In the genomic region with DNA sequence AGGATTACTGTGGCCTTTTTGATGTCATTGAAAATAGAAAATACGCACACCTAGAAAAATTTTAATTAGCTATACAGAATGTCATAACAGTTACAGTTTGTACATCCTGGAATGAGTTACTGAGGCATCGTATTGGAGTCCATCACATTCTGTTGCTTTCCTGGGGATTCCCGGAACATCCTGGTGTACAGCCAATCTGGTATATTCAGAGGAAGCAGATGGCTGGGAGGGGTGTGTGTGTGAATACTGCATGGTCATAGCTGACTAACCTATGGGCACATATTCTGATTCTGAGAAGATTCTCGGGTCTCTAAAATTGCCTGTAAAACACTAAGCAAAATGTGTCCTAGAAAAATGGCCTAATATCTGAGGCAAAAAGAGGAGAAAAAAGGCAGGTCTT, we compare ENCODE assay signal across 10 mouse cellular contexts. TPM values are rescaled to one million over a fixed set of nuclear protein-coding genes. Genes with fewer than 3 reads are reported as not detected.
A peak's percentile ranks its signal among the peaks of the same experiment; 100 is the strongest.
DNase-seq lines count a peak whose midpoint lies in the region; ATAC-seq and TF ChIP-seq lines count a peak whose summit lies in the region.
"Had no signal": no experiment of that assay in that cellular context is flagged by ENCODE, and none has a peak within 500 bp of the region (broad histone marks: within the 10 kb centered on the region; RNA-seq: fewer than 3 reads in every experiment).

No protein-coding gene starts in this region.

- TF ChIP-seq CTCF in E14TG2a.4 (conservative IDR thresholded peaks at IDR 0.05; ENCODE audit: low read length), result no peak
- TF ChIP-seq CTCF in forebrain, postnatal 0 days (IDR thresholded peaks at IDR 0.05; ENCODE audit: low read depth), result no peak

- 29% methylated on average over 4 of the region's 4 CpGs for WGBS in forebrain, postnatal 0 days
- 57% methylated on average over 4 of the region's 4 CpGs for WGBS in midbrain, embryonic 12.5 days

- intact Hi-C loops in gastrocnemius, postnatal 14 days (cut with DNase I; ENCODE audit: low total_unique reads), result no loop called here

- 0 out of 2 replicates have a peak overlapping the region, but pooled peaks have one; percentile 23 for H3K9ac ChIP-seq in forebrain, postnatal 0 days
- H3K9ac ChIP-seq in midbrain, embryonic 12.5 days (replicated peaks), result peak overlapping the region; percentile 99

- peaks cover 48% of the 10 kb centered on the region for H3K36me3 ChIP-seq in E14TG2a.4 (ENCODE audit: insufficient read depth, low read length)
- H3K36me3 ChIP-seq in forebrain, postnatal 0 days (ENCODE audit: insufficient read depth), result peaks cover 7% of the 10 kb centered on the region; the same call in 1 of the 2 replicates
- peaks cover 19% of the 10 kb centered on the region for H3K36me3 ChIP-seq in midbrain, embryonic 12.5 days

- DNase-seq in cerebellum, adult 11 months, result peak; percentile 80
- peak; percentile 65 for DNase-seq in forebrain, postnatal 0 days
- no peak for DNase-seq in gastrocnemius, postnatal 14 days
- DNase-seq: kidney, adult 9 months; lung, adult 2 months had no signal

- peak overlapping the region; percentile 77 for H3K27ac ChIP-seq in forebrain, postnatal 0 days (ENCODE audit: low read depth, low read length)
- peak overlapping the region; percentile 100 for H3K27ac ChIP-seq in midbrain, embryonic 12.5 days (replicated peaks)

- peaks cover 76% of the 10 kb centered on the region for H3K4me1 ChIP-seq in E14TG2a.4 (replicated peaks; ENCODE audit: low read depth, low read length)
- H3K4me1 ChIP-seq in forebrain, postnatal 0 days (ENCODE audit: insufficient read depth), result peaks cover 20% of the 10 kb centered on the region; the same call in 1 of the 2 replicates
- peaks cover 74% of the 10 kb centered on the region for H3K4me1 ChIP-seq in midbrain, embryonic 12.5 days

- no peaks in the 10 kb centered on the region for H3K9me3 ChIP-seq in E14TG2a.4 (ENCODE audit: low read length)
- H3K9me3 ChIP-seq in forebrain, postnatal 0 days (ENCODE audit: low read length), result no peaks in the 10 kb centered on the region
- no peaks in the 10 kb centered on the region for H3K9me3 ChIP-seq in midbrain, embryonic 12.5 days

- no peaks in the 10 kb centered on the region for H3K27me3 ChIP-seq in E14TG2a.4 (ENCODE audit: insufficient read depth, low read length)
- H3K27me3 ChIP-seq in forebrain, postnatal 0 days (ENCODE audit: insufficient read depth, low read length), result no peaks in the 10 kb centered on the region
- H3K27me3 ChIP-seq in midbrain, embryonic 12.5 days, result no peaks in the 10 kb centered on the region

- H3K4me2 ChIP-seq in forebrain, postnatal 0 days (ENCODE audit: low read depth), result no peak overlapping the region
- peak overlapping the region; percentile 79 for H3K4me2 ChIP-seq in midbrain, embryonic 12.5 days (replicated peaks)

- ATAC-seq in forebrain, postnatal 0 days, result no peak
- no peak for ATAC-seq in midbrain, embryonic 12.5 days (ENCODE audit: low FRiP score, low read depth)
- ATAC-seq in megakaryocyte progenitor cell, adult 5-6 weeks (replicated peaks; ENCODE audit: poor library complexity), result no peak
- no peak for ATAC-seq in erythroid progenitor cell, adult 5-6 weeks (replicated peaks; ENCODE audit: low FRiP score, poor library complexity, severe bottlenecking)

- peak overlapping the region; percentile 75; the same call in 1 of the 2 replicates for H3K4me3 ChIP-seq in E14TG2a.4 (replicated peaks; ENCODE audit: low read length)
- no peak overlapping the region for H3K4me3 ChIP-seq in forebrain, postnatal 0 days (ENCODE audit: low read depth, low read length)
- H3K4me3 ChIP-seq in midbrain, embryonic 12.5 days, result peak overlapping the region; percentile 77

RNA-seq across cellular contexts. Expression of a gene that starts 3.4 kb away (rescaled TPM):
- 0.38 TPM in 1 of 2 replicates, not detected in the other for total RNA-seq in forebrain, postnatal 0 days (2014; rRNA removed)
- 0.67 TPM in 1 of 2 replicates, not detected in the other for polyA plus RNA-seq in forebrain, postnatal 0 days (2015; fragmentation: Nextera tagmentation; extraction: Ambion mirVana)
- polyA plus RNA-seq in midbrain, embryonic 12.5 days (2016; fragmentation: Nextera tagmentation; extraction: Ambion mirVana), result 1.0 and 2.1 TPM in 2 replicates
- under 1 TPM; 0.55 to 0.62 TPM for total RNA-seq in gastrocnemius, postnatal 14 days (2021)
- 0.30 TPM in 1 of 2 replicates, not detected in the other for total RNA-seq in megakaryocyte progenitor cell, adult 5-6 weeks (2015)
- total RNA-seq in megakaryocyte progenitor cell, adult 5-6 weeks (2017), result not detected in 2 replicates
- 6.5 TPM in 1 of 2 replicates, not detected in the other for total RNA-seq in erythroid progenitor cell, adult 5-6 weeks (2015; ENCODE audit: low replicate concordance)
- 0.15 TPM in 1 of 2 replicates, not detected in the other for total RNA-seq in erythroid progenitor cell, adult 5-6 weeks (2017; ENCODE audit: low replicate concordance)

RNA-seq across cellular contexts. Expression of a gene that starts 8.4 kb away (rescaled TPM):
- total RNA-seq in forebrain, postnatal 0 days (2014; rRNA removed), result 37.2 and 51.4 TPM in 2 replicates
- polyA plus RNA-seq in forebrain, postnatal 0 days (2015; fragmentation: Nextera tagmentation; extraction: Ambion mirVana), result 16.6 and 19.8 TPM in 2 replicates
- 111 and 112 TPM in 2 replicates for polyA plus RNA-seq in midbrain, embryonic 12.5 days (2016; fragmentation: Nextera tagmentation; extraction: Ambion mirVana)
- total RNA-seq in gastrocnemius, postnatal 14 days (2021), result 10 to 100 TPM; 13.3 to 13.4 TPM
- total RNA-seq in megakaryocyte progenitor cell, adult 5-6 weeks (2015), result 6.5 and 8.5 TPM in 2 replicates
- 8.2 and 15.1 TPM in 2 replicates for total RNA-seq in megakaryocyte progenitor cell, adult 5-6 weeks (2017)
- total RNA-seq in erythroid progenitor cell, adult 5-6 weeks (2015; ENCODE audit: low replicate concordance), result 2.2 and 4.2 TPM in 2 replicates
- total RNA-seq in erythroid progenitor cell, adult 5-6 weeks (2017; ENCODE audit: low replicate concordance), result 3.9 and 4.8 TPM in 2 replicates

RNA-seq across cellular contexts. Expression of a gene that starts 27.6 kb away (rescaled TPM):
- 61.6 and 84.6 TPM in 2 replicates for total RNA-seq in forebrain, postnatal 0 days (2014; rRNA removed)
- 27.3 and 46.8 TPM in 2 replicates for polyA plus RNA-seq in forebrain, postnatal 0 days (2015; fragmentation: Nextera tagmentation; extraction: Ambion mirVana)
- 116 and 122 TPM in 2 replicates for polyA plus RNA-seq in midbrain, embryonic 12.5 days (2016; fragmentation: Nextera tagmentation; extraction: Ambion mirVana)
- 10 to 100 TPM; 24.2 to 32.0 TPM for total RNA-seq in gastrocnemius, postnatal 14 days (2021)
- total RNA-seq in megakaryocyte progenitor cell, adult 5-6 weeks (2015), result 3.0 and 9.1 TPM in 2 replicates
- 5.0 and 15.2 TPM in 2 replicates for total RNA-seq in megakaryocyte progenitor cell, adult 5-6 weeks (2017)
- 6.5 and 20.5 TPM in 2 replicates for total RNA-seq in erythroid progenitor cell, adult 5-6 weeks (2015; ENCODE audit: low replicate concordance)
- total RNA-seq in erythroid progenitor cell, adult 5-6 weeks (2017; ENCODE audit: low replicate concordance), result 11.6 and 16.2 TPM in 2 replicates

RNA-seq across cellular contexts. Expression of a gene that starts 30.2 kb away (rescaled TPM):
- total RNA-seq in forebrain, postnatal 0 days (2014; rRNA removed), result not detected in 2 replicates
- polyA plus RNA-seq in forebrain, postnatal 0 days (2015; fragmentation: Nextera tagmentation; extraction: Ambion mirVana), result not detected in 2 replicates
- not detected in 2 replicates for polyA plus RNA-seq in midbrain, embryonic 12.5 days (2016; fragmentation: Nextera tagmentation; extraction: Ambion mirVana)
- not detected for total RNA-seq in gastrocnemius, postnatal 14 days (2021)
- total RNA-seq in megakaryocyte progenitor cell, adult 5-6 weeks (2015), result not detected in 2 replicates
- total RNA-seq in megakaryocyte progenitor cell, adult 5-6 weeks (2017), result not detected in 2 replicates
- not detected in 2 replicates for total RNA-seq in erythroid progenitor cell, adult 5-6 weeks (2015; ENCODE audit: low replicate concordance)
- total RNA-seq in erythroid progenitor cell, adult 5-6 weeks (2017; ENCODE audit: low replicate concordance), result not detected in 2 replicates
- polyA plus RNA-seq: embryonic facial prominence, embryonic 14.5 days; lung, adult 2 months had no signal
